Mouse (Mus musculus) lung, postnatal 0 days (tissue): Measurements from ENCODE around the gene Col4a5.
A peak's percentile ranks its signal among the peaks of the same experiment; 100 is the strongest.

Experiments
- CTCF ChIP-seq: IDR thresholded peaks from 2 replicates; pipeline ENCODE4 v1.5.1; 2016; ENCODE audit warnings: antibody characterized with exemption, mild to moderate bottlenecking
- EP300 ChIP-seq: IDR thresholded peaks from 2 replicates; pipeline ENCODE4 v1.6.1; 2016; ENCODE audit warnings: antibody characterized with exemption, mild to moderate bottlenecking, control low read depth

DNA sequence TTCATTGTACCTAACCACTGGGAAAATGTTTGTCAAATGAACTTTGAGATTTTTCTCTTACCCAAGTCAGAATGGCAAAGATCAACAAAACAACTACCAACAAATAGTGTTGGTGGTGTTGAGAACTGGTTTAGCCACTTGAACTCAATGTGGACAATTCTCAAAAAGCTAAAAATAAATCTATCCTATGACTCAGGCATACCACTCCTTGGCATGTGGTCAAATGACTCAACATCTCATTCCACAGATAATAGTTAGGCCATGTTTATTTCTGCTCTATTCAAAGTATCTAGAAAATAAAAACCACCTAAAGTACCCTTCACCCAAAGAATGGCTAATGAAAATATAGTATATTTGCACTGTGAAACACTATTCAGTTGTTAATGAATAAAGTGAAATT lies 58.3 kb downstream of the Col4a5 start:
- TF ChIP-seq CTCF (no peak), EP300 (peak; percentile 83)
